Comparison of ENCODE assay signal across 18 mouse cellular contexts in the genomic region with DNA sequence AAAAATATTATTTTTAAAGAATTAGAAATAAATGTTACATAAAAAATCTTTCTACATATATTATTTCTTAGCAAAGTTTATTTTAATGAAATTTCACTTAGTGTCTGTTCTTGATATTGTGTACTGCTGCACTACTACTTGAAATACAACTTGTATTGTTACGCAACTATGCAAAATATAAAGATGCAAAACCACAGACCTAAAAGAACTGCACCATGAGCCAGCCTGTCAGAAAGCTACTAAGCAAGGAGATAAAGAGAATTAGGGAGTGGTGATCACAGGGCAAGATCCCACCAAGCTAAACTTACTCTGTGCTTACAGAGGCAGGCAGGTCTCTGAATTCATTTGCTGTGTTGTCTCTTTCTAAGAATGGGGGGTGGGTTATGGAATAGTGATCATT.
"Had no signal": no experiment of that assay in that cellular context is flagged by ENCODE, and none has a peak within 500 bp of the region (broad histone marks: within the 10 kb centered on the region; RNA-seq: fewer than 3 reads in every experiment).

No protein-coding gene starts in this region.

- H3K4me3 ChIP-seq: kidney, embryonic 15.5 days; left cerebral cortex, adult 2 months; liver, embryonic 13.5 days; midbrain, embryonic 12.5 days; neural tube, embryonic 12.5 days; neural tube, embryonic 15.5 days had no signal

- H3K9me3 ChIP-seq: kidney, embryonic 15.5 days; liver, embryonic 13.5 days; midbrain, embryonic 12.5 days; neural tube, embryonic 12.5 days; neural tube, embryonic 15.5 days had no signal

- ATAC-seq: midbrain, embryonic 16.5 days had no signal

- H3K36me3 ChIP-seq: kidney, embryonic 15.5 days; liver, embryonic 13.5 days; midbrain, embryonic 12.5 days; neural tube, embryonic 12.5 days; neural tube, embryonic 15.5 days had no signal

- H3K4me2 ChIP-seq: kidney, embryonic 15.5 days; liver, embryonic 13.5 days; midbrain, embryonic 12.5 days; neural tube, embryonic 12.5 days; neural tube, embryonic 15.5 days had no signal

- H3K27ac ChIP-seq: kidney, embryonic 15.5 days; left cerebral cortex, adult 2 months; liver, embryonic 13.5 days; midbrain, embryonic 12.5 days; neural tube, embryonic 12.5 days; neural tube, embryonic 15.5 days; stomach, postnatal 0 days had no signal

- H3K9ac ChIP-seq: kidney, embryonic 15.5 days; liver, embryonic 13.5 days; midbrain, embryonic 12.5 days; neural tube, embryonic 12.5 days; neural tube, embryonic 15.5 days had no signal

- DNase-seq: kidney, adult 8-10 months; kidney, postnatal 10 days; kidney, postnatal 36 days; layer of hippocampus, postnatal 36 days; liver, embryonic 13.5 days; lung, adult 2 months; right cerebral cortex, adult 18-20 months; right cerebral cortex, postnatal 14 days; right cerebral cortex, postnatal 4 days; thymus, adult 2 months; thymus, postnatal 14 days had no signal

- H3K27me3 ChIP-seq: kidney, embryonic 15.5 days; liver, embryonic 13.5 days; midbrain, embryonic 12.5 days; neural tube, embryonic 12.5 days; neural tube, embryonic 15.5 days had no signal

- H3K4me1 ChIP-seq: kidney, embryonic 15.5 days; midbrain, embryonic 12.5 days; neural tube, embryonic 12.5 days; neural tube, embryonic 15.5 days had no signal
